Mouse (Mus musculus) ZHBTc4 (cell line): ENCODE measurements around the gene Asf1b.
A peak's percentile ranks its signal among the peaks of the same experiment; 100 is the strongest.
"Not testable (repeated sequence)": the region's sequence is repeated elsewhere in the genome, so short reads cannot be mapped to it uniquely, and the experiment has no call there.

Experiments
- DNase-seq: peaks from one replicate; pipeline ENCODE4 v3.0.0-alpha.2; 2011; ENCODE audit warnings: low read depth, low spot score

The Asf1b gene

GRCm38 (mm10) chr8:83996567-83997505, 41.5 kb downstream of the Asf1b start:
- peak; percentile 89 for DNase-seq

- peak; percentile 79 for DNase-seq
These were observed 42.3 kb downstream of the Asf1b start, which contains the start of gene Samd1 for GRCm38 (mm10) chr8:83997511-83998141. Gene Samd1, plus strand, starts transcription at chr8:83997672.

GRCm38 (mm10) chr8:83998231-83999056, 43.1 kb downstream of the Asf1b start:
- peak; percentile 87 for DNase-seq

GRCm38 (mm10) chr8:83999057-83999705, 43.9 kb downstream of the Asf1b start:
- no peak for DNase-seq

GRCm38 (mm10) chr8:83999825-84000224, 44.5 kb downstream of the Asf1b start:
- no peak for DNase-seq

GRCm38 (mm10) chr8:84001281-84002000, 46.1 kb downstream of the Asf1b start, which contains the start of gene 1700067K01Rik:
Gene 1700067K01Rik, plus strand, starts transcription at chr8:84001502.
- DNase-seq: peak; percentile 75

GRCm38 (mm10) chr8:84002957-84003611, 47.8 kb downstream of the Asf1b start:
- DNase-seq: no peak

- no peak for DNase-seq
These were observed 48.4 kb downstream of the Asf1b start for GRCm38 (mm10) chr8:84003612-84004246.

- DNase-seq: peak; percentile 97
These were observed 49.4 kb downstream of the Asf1b start for GRCm38 (mm10) chr8:84004533-84005201.

- not testable (repeated sequence) for DNase-seq
These were observed 50.2 kb downstream of the Asf1b start for GRCm38 (mm10) chr8:84005502-84005901.

GRCm38 (mm10) chr8:84008362-84008761, 53.1 kb downstream of the Asf1b start:
- DNase-seq: peak; percentile 87

GRCm38 (mm10) chr8:84009876-84010275, 54.6 kb downstream of the Asf1b start:
- peak; percentile 92 for DNase-seq

- DNase-seq: peak; percentile 85
These were observed 55.6 kb downstream of the Asf1b start for GRCm38 (mm10) chr8:84010625-84011611.

GRCm38 (mm10) chr8:84011705-84012498, 56.6 kb downstream of the Asf1b start, which contains the start of gene 2210011C24Rik:
Gene 2210011C24Rik, minus strand, starts transcription at chr8:84012171.
- peak; percentile 85 for DNase-seq

- DNase-seq: peak; percentile 38
These were observed 57.3 kb downstream of the Asf1b start for GRCm38 (mm10) chr8:84012499-84013165.

- peak; percentile 39 for DNase-seq
These were observed 60.5 kb downstream of the Asf1b start for GRCm38 (mm10) chr8:84015833-84016232.
